Mouse (Mus musculus) cortical plate, adult 2 months (tissue): ENCODE results near the gene Klhl36. TPM values are rescaled to one million over a fixed set of nuclear protein-coding genes. Genes with fewer than 3 reads are reported as not detected.

Source experiments
- H3K27ac ChIP-seq: fragments of 200-500 bp; 2 replicates; pipeline ENCODE4 v1.5.1; 2012; ENCODE audit warnings: low read length, control low read depth, inconsistent platforms; ENCODE audit not compliant: insufficient read depth
- H3K4me1 ChIP-seq: fragments of 200-500 bp; 2 replicates; pipeline ENCODE4 v1.6.1; 2011; ENCODE audit warnings: low read length; ENCODE audit not compliant: control insufficient read depth, insufficient read depth
- H3K4me3 ChIP-seq: fragments of 200-500 bp; 2 replicates; pipeline ENCODE4 v1.5.1; 2011; ENCODE audit warnings: mild to moderate bottlenecking, low read length, control low read depth; ENCODE audit not compliant: insufficient read depth
- CTCF ChIP-seq: fragments of 200-500 bp; IDR thresholded peaks from 2 replicates; pipeline ENCODE4 v1.5.1; 2011; ENCODE audit warnings: mild to moderate bottlenecking, control low read depth, low read length; ENCODE audit not compliant: insufficient read depth; ENCODE audit errors: extremely low read depth
- POLR2A ChIP-seq: fragments of 200-500 bp; IDR thresholded peaks from 2 replicates; pipeline ENCODE4 v1.6.1; 2011; ENCODE audit warnings: mild to moderate bottlenecking, low read length, control low read depth; ENCODE audit not compliant: insufficient read depth; ENCODE audit errors: extremely low read depth
- polyA plus RNA-seq: library from polyadenylated mRNA; depleted of rRNA; stranded (reverse); fragments of >200 nt; gene quantifications from 2 replicates; pipeline ENCODE4 v1.2.3, GENCODE M21; 2012

Klhl36 gene
- polyA plus RNA-seq, 1 experiment = 7.4 TPM

DNA sequence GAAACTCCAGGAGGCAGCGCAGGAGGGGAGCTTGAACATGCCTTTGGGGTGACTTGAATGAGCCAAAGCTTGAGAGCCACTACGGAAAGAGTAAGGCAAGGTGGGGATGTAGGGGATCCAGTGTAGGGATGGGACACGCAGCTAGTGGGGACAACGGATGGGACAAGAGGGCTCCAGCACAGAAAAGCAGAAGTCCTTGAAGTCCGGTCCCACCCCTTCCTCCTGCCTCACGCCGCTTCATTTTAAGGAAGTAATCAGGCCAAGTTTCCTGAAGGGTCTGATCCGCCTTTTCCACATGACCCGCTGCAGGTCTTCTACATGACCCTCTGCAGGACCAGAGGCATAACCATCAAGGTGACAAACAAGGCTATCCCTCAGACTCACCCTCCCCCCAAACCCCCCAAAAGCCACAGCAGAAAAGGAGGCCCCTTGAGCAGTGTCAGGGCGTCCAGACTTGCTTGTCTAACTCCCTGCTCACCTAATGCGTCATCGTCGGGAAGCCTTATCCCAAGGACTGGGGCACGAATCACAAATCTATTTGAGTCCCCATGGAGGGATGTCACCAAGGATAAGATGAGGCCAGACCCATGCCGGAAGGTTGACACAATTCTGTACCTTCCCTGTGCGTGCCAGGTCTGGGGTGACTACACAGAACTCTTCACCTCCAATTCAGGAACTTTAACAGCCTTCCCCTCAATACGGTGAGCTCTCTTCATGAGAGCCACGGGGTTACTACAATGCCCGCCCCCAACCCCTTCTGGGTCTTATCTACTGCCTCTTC is 35.9 kb upstream of the Klhl36 start:
- Histone ChIP-seq H3K27ac (no peak overlapping the region), H3K4me1 (peaks cover 18% of the 10 kb centered on the region), H3K4me3 (no peak overlapping the region)
- TF ChIP-seq CTCF (no peak), POLR2A (no peak)

- peaks cover 25% of the 10 kb centered on the region for H3K4me1 ChIP-seq
- H3K27ac ChIP-seq = no peak overlapping the region
- no peak overlapping the region for H3K4me3 ChIP-seq
- TF ChIP-seq POLR2A (no peak), CTCF (no peak)
These were observed 35.1 kb upstream of the Klhl36 start for GRCm38 (mm10) chr8:119826982-119827381.

- Histone ChIP-seq H3K4me3 (no peak overlapping the region), H3K4me1 (peaks cover 27% of the 10 kb centered on the region), H3K27ac (no peak overlapping the region)
- TF ChIP-seq CTCF = no peak
- no peak for TF ChIP-seq POLR2A
These were observed 34.3 kb upstream of the Klhl36 start for GRCm38 (mm10) chr8:119827721-119828153.

DNA sequence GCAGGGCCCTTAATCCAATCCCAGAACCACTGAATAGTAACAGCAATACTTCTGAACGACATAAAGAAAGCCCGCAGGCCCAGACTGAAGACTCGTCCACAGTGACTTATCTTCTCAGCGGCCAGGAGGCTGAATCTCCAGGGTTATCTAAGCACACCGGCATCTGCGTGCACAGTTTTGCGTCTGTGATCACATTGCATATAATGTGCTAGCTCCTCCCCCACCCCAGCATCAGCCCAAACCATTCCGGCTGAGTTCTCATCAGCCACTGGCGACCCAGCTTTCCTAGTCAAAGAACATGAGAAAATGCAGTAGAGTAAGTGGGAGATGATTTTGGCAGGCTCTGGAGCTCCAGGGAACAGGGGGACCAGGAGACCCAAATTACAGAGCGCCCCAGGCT is 33.1 kb upstream of the Klhl36 start:
- H3K4me3 ChIP-seq = no peak overlapping the region
- no peak overlapping the region for H3K27ac ChIP-seq
- peaks cover 22% of the 10 kb centered on the region for H3K4me1 ChIP-seq
- no peak for TF ChIP-seq CTCF
- no peak for TF ChIP-seq POLR2A

DNA sequence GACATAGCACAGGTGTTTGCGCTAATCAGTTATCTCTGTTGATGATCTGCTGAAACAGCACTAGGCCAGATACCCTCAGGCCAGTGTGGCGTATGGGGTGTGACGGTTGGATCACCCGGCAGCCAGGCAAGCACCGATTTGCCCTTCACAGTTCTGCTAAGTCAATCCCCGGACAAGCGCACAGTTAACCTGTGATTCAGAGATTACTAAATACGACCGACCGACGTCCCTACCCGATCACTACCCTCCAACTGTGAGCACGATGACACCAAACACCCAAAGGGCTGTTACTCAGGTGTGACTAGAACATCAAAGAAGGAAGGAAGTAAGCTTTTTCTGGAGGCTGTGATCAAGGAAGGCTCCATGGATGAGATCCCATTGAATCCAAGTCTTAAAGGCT is 32.6 kb upstream of the Klhl36 start:
- TF ChIP-seq CTCF = no peak
- no peak for TF ChIP-seq POLR2A
- Histone ChIP-seq H3K27ac (no peak overlapping the region), H3K4me3 (no peak overlapping the region), H3K4me1 (peaks cover 22% of the 10 kb centered on the region)

GRCm38 (mm10) chr8:119829870-119830580 is 32.0 kb upstream of the Klhl36 start:
- no peak for TF ChIP-seq POLR2A
- no peak for TF ChIP-seq CTCF
- Histone ChIP-seq H3K4me3 (no peak overlapping the region), H3K4me1 (peaks cover 23% of the 10 kb centered on the region), H3K27ac (no peak overlapping the region)

DNA sequence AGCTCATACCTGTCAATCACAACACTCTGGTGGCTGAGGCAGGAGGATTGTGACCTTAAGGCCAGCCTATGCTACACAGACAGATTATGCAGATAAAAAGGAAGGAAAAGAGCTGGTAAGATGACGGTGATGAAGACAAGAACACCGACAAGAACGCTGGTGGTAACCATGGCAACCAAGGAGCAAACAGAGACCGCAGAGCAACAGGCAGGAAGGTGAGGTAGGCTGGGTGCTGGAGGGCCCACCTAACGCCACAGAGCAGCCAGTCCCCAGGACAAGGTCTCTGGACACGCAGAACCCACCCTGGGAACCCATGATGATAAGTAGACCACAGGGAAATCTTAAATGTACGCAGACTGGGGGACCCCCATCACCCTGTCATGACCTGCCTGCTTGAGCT is 31.5 kb upstream of the Klhl36 start:
- no peak for TF ChIP-seq CTCF
- no peak for TF ChIP-seq POLR2A
- Histone ChIP-seq H3K27ac (no peak overlapping the region), H3K4me1 (peaks cover 22% of the 10 kb centered on the region), H3K4me3 (no peak overlapping the region)

DNA sequence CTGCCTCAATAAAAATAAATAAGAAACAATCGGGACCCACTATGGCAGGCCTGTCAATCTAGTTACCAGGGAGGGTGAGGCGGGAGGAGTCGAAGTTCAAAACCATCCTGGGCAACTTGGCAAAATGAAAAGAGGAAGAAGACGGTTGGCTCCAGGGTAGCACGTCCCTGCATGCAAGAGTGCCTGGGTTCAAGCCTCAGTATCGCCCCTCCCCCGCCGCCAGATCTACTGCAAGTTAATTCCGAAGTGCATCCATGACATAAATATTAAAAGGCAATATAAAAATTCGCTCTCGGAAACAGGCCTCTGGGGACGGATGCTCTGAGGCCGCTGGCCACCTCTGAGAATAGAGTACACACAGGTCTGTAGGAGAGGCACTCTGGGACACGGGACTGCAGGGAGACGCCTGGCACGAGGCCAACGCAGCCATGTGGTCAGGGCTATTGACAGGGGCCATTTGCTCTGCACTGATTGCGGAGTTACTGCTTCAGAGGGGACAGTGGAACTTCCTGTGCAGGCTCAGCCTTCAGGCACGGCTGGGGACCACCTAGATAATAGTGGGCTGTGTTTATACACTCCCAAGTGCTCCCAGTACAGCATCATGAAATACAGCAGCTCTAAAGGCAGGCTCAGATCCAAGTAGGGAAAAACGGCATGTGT is 30.6 kb upstream of the Klhl36 start:
- Histone ChIP-seq H3K4me3 (no peak overlapping the region), H3K4me1 (peaks cover 22% of the 10 kb centered on the region), H3K27ac (no peak overlapping the region)
- TF ChIP-seq CTCF (no peak), POLR2A (no peak)

GRCm38 (mm10) chr8:119832101-119832617 is 29.9 kb upstream of the Klhl36 start:
- Histone ChIP-seq H3K4me3 (no peak overlapping the region), H3K27ac (no peak overlapping the region), H3K4me1 (peaks cover 25% of the 10 kb centered on the region)
- TF ChIP-seq POLR2A (no peak), CTCF (no peak)
